In genomic region chr7:31074061-31074712, GRCm38 (mm10) we compare ENCODE assay signal across 16 mouse cellular contexts. TPM values are rescaled to one million over a fixed set of nuclear protein-coding genes. Genes with fewer than 3 reads are reported as not detected.
DNase-seq lines count a peak whose midpoint lies in the region; ATAC-seq and TF ChIP-seq lines count a peak whose summit lies in the region.
"Had no signal": no experiment of that assay in that cellular context is flagged by ENCODE, and none has a peak within 500 bp of the region (broad histone marks: within the 10 kb centered on the region; RNA-seq: fewer than 3 reads in every experiment).

No protein-coding gene starts in this region.

- no peaks in the 10 kb centered on the region for H3K36me3 ChIP-seq in intestine, embryonic 15.5 days
- no peaks in the 10 kb centered on the region for H3K36me3 ChIP-seq in intestine, postnatal 0 days (ENCODE audit: control insufficient read depth, insufficient read depth)
- H3K36me3 ChIP-seq in neural tube, embryonic 11.5 days (ENCODE audit: control insufficient read depth, insufficient read depth, low read length), result no peaks in the 10 kb centered on the region
- H3K36me3 ChIP-seq in intestine, embryonic 16.5 days (ENCODE audit: control insufficient read depth, insufficient read depth, low read length), result no peaks in the 10 kb centered on the region
- H3K36me3 ChIP-seq: heart, embryonic 15.5 days; liver, embryonic 15.5 days had no signal

- H3K27ac ChIP-seq in intestine, embryonic 15.5 days, result 0 out of 2 replicates have a peak overlapping the region, but pooled peaks have one; percentile 54
- H3K27ac ChIP-seq in intestine, postnatal 0 days (ENCODE audit: low read depth, low read length), result no peak overlapping the region
- H3K27ac ChIP-seq in neural tube, embryonic 11.5 days (ENCODE audit: low read depth, low read length), result 0 out of 2 replicates have a peak overlapping the region, but pooled peaks have one; percentile 6
- H3K27ac ChIP-seq in intestine, embryonic 16.5 days (ENCODE audit: low read length), result peak overlapping the region; percentile 4; the same call in 1 of the 2 replicates
- H3K27ac ChIP-seq: heart, embryonic 15.5 days; liver, embryonic 15.5 days had no signal

- H3K4me2 ChIP-seq in intestine, embryonic 15.5 days (replicated peaks), result no peak overlapping the region
- H3K4me2 ChIP-seq in intestine, postnatal 0 days (replicated peaks; ENCODE audit: low read depth), result no peak overlapping the region
- H3K4me2 ChIP-seq in neural tube, embryonic 11.5 days (ENCODE audit: low read depth), result no peak overlapping the region
- no peak overlapping the region for H3K4me2 ChIP-seq in intestine, embryonic 16.5 days (ENCODE audit: low read depth, low read length)
- H3K4me2 ChIP-seq: heart, embryonic 15.5 days; liver, embryonic 15.5 days had no signal

- no peak overlapping the region for H3K4me3 ChIP-seq in intestine, embryonic 15.5 days (replicated peaks)
- H3K4me3 ChIP-seq in intestine, postnatal 0 days (ENCODE audit: low read depth, low read length), result no peak overlapping the region
- H3K4me3 ChIP-seq in neural tube, embryonic 11.5 days (ENCODE audit: low read depth, low read length), result no peak overlapping the region
- no peak overlapping the region for H3K4me3 ChIP-seq in intestine, embryonic 16.5 days (ENCODE audit: low read length)
- H3K4me3 ChIP-seq: heart, embryonic 15.5 days; liver, embryonic 15.5 days; megakaryocyte, embryonic 14.5 days had no signal

- no peak overlapping the region for H3K9ac ChIP-seq in intestine, embryonic 15.5 days
- no peak overlapping the region for H3K9ac ChIP-seq in intestine, postnatal 0 days (ENCODE audit: low read depth, low read length)
- H3K9ac ChIP-seq in neural tube, embryonic 11.5 days (ENCODE audit: low read length), result no peak overlapping the region
- H3K9ac ChIP-seq in intestine, embryonic 16.5 days (ENCODE audit: low read depth, low read length), result no peak overlapping the region
- H3K9ac ChIP-seq: forebrain, postnatal 0 days; heart, embryonic 15.5 days; liver, embryonic 15.5 days had no signal

- H3K27me3 ChIP-seq in intestine, embryonic 15.5 days (replicated peaks), result no peaks in the 10 kb centered on the region
- no peaks in the 10 kb centered on the region for H3K27me3 ChIP-seq in intestine, postnatal 0 days (replicated peaks; ENCODE audit: control insufficient read depth, insufficient read depth, low read length)
- no peaks in the 10 kb centered on the region for H3K27me3 ChIP-seq in neural tube, embryonic 11.5 days (ENCODE audit: control insufficient read depth, insufficient read depth, low read length)
- H3K27me3 ChIP-seq in intestine, embryonic 16.5 days (replicated peaks; ENCODE audit: control insufficient read depth, insufficient read depth, low read length), result no peaks in the 10 kb centered on the region
- H3K27me3 ChIP-seq: heart, embryonic 15.5 days; liver, embryonic 15.5 days had no signal

- WGBS in intestine, embryonic 15.5 days, result 56% methylated on average over 7 of the region's 7 CpGs
- 49% methylated on average over 7 of the region's 7 CpGs for WGBS in intestine, postnatal 0 days
- WGBS in neural tube, embryonic 11.5 days, result 58% methylated on average over 7 of the region's 7 CpGs
- 52% methylated on average over 7 of the region's 7 CpGs for WGBS in intestine, embryonic 16.5 days

- no peak for TF ChIP-seq CTCF in intestine, postnatal 0 days (IDR thresholded peaks at IDR 0.05; ENCODE audit: low read depth)

- peak; percentile 63 for DNase-seq in cerebellum, adult 11-12 months
- DNase-seq in cerebellum, adult 11 months, result no peak
- DNase-seq in neural tube, embryonic 11.5 days (ENCODE audit: low spot score), result no peak
- no peak for DNase-seq in neural tube, embryonic 10.5 days (ENCODE audit: extremely low spot score, low spot score)
- no peak for DNase-seq in layer of hippocampus, postnatal 25 days (ENCODE audit: extremely low spot score in 1 of 2, low spot score in 1 of 2)
- DNase-seq: forebrain, postnatal 0 days; gastrocnemius, postnatal 36 days; kidney, postnatal 36 days; thymus, postnatal 25 days had no signal

- H3K9me3 ChIP-seq in intestine, embryonic 15.5 days, result no peaks in the 10 kb centered on the region
- no peaks in the 10 kb centered on the region for H3K9me3 ChIP-seq in intestine, postnatal 0 days (ENCODE audit: control insufficient read depth)
- no peaks in the 10 kb centered on the region for H3K9me3 ChIP-seq in neural tube, embryonic 11.5 days (ENCODE audit: control insufficient read depth, low read length)
- H3K9me3 ChIP-seq in intestine, embryonic 16.5 days (ENCODE audit: control insufficient read depth, low read length), result no peaks in the 10 kb centered on the region
- H3K9me3 ChIP-seq: heart, embryonic 15.5 days; liver, embryonic 15.5 days had no signal

- ATAC-seq in intestine, embryonic 15.5 days, result no peak
- ATAC-seq in intestine, postnatal 0 days, result no peak
- ATAC-seq in neural tube, embryonic 11.5 days (ENCODE audit: insufficient read depth, low FRiP score, low TSS enrichment), result no peak
- 0 out of 2 replicates have a peak, but pooled peaks have one; percentile 6 for ATAC-seq in intestine, embryonic 16.5 days
- ATAC-seq: forebrain, postnatal 0 days had no signal

- H3K4me1 ChIP-seq in intestine, embryonic 15.5 days (replicated peaks), result peaks cover 27% of the 10 kb centered on the region
- no peaks in the 10 kb centered on the region; the same call in 1 of the 2 replicates for H3K4me1 ChIP-seq in intestine, postnatal 0 days (replicated peaks; ENCODE audit: control insufficient read depth, insufficient read depth, low read length)
- H3K4me1 ChIP-seq in neural tube, embryonic 11.5 days (ENCODE audit: control insufficient read depth, insufficient read depth, low read length), result peaks cover 2% of the 10 kb centered on the region; the same call in 1 of the 2 replicates
- H3K4me1 ChIP-seq in intestine, embryonic 16.5 days (ENCODE audit: control insufficient read depth, insufficient read depth, low read length), result peaks cover 21% of the 10 kb centered on the region
- H3K4me1 ChIP-seq: liver, embryonic 15.5 days; megakaryocyte, embryonic 14.5 days had no signal

RNA-seq across cellular contexts. Expression of gene Fxyd3, which starts 2.3 kb away (rescaled TPM):
- polyA plus RNA-seq in intestine, embryonic 15.5 days (2015; fragmentation: Nextera tagmentation; extraction: Ambion mirVana), result 70.8 and 77.4 TPM in 2 replicates
- polyA plus RNA-seq in intestine, postnatal 0 days (2015; fragmentation: Nextera tagmentation; extraction: Ambion mirVana), result 40.4 and 48.0 TPM in 2 replicates
- 6.0 and 7.7 TPM in 2 replicates for polyA plus RNA-seq in neural tube, embryonic 11.5 days (2014; fragmentation: Nextera tagmentation; extraction: Ambion mirVana)
- 71.2 and 73.7 TPM in 2 replicates for polyA plus RNA-seq in intestine, embryonic 16.5 days (2015; fragmentation: Nextera tagmentation; extraction: Ambion mirVana)
- total RNA-seq in layer of hippocampus, postnatal 25 days (2021), result not detected
- total RNA-seq: forebrain, postnatal 0 days; left cerebral cortex, postnatal 36 days had no signal
- polyA plus RNA-seq: forebrain, postnatal 0 days had no signal

RNA-seq across cellular contexts. Expression of gene Lgi4, which starts 15.0 kb away (rescaled TPM):
- polyA plus RNA-seq in intestine, embryonic 15.5 days (2015; fragmentation: Nextera tagmentation; extraction: Ambion mirVana), result 1.5 TPM in 2 replicates
- 0.70 and 0.78 TPM in 2 replicates for polyA plus RNA-seq in intestine, postnatal 0 days (2015; fragmentation: Nextera tagmentation; extraction: Ambion mirVana)
- 4.6 and 4.9 TPM in 2 replicates for polyA plus RNA-seq in neural tube, embryonic 11.5 days (2014; fragmentation: Nextera tagmentation; extraction: Ambion mirVana)
- polyA plus RNA-seq in intestine, embryonic 16.5 days (2015; fragmentation: Nextera tagmentation; extraction: Ambion mirVana), result 0.83 and 1.4 TPM in 2 replicates
- 10 to 100 TPM; 31.9 to 36.1 TPM for total RNA-seq in layer of hippocampus, postnatal 25 days (2021)
- polyA plus RNA-seq: liver, embryonic 15.5 days had no signal

RNA-seq across cellular contexts. Expression of gene Fxyd1, which starts 17.2 kb away (rescaled TPM):
- polyA plus RNA-seq in intestine, embryonic 15.5 days (2015; fragmentation: Nextera tagmentation; extraction: Ambion mirVana), result 64.5 and 80.1 TPM in 2 replicates
- polyA plus RNA-seq in intestine, postnatal 0 days (2015; fragmentation: Nextera tagmentation; extraction: Ambion mirVana), result 78.9 and 83.1 TPM in 2 replicates
- polyA plus RNA-seq in neural tube, embryonic 11.5 days (2014; fragmentation: Nextera tagmentation; extraction: Ambion mirVana), result 17.0 and 21.8 TPM in 2 replicates
- 62.6 and 71.9 TPM in 2 replicates for polyA plus RNA-seq in intestine, embryonic 16.5 days (2015; fragmentation: Nextera tagmentation; extraction: Ambion mirVana)
- 100 to 1,000 TPM; 103 to 113 TPM for total RNA-seq in layer of hippocampus, postnatal 25 days (2021)

RNA-seq across cellular contexts. Expression of gene Fxyd7, which starts 22.9 kb away (rescaled TPM):
- 20.3 and 20.7 TPM in 2 replicates for polyA plus RNA-seq in intestine, embryonic 15.5 days (2015; fragmentation: Nextera tagmentation; extraction: Ambion mirVana)
- 15.2 and 16.2 TPM in 2 replicates for polyA plus RNA-seq in intestine, postnatal 0 days (2015; fragmentation: Nextera tagmentation; extraction: Ambion mirVana)
- 30.5 and 36.5 TPM in 2 replicates for polyA plus RNA-seq in neural tube, embryonic 11.5 days (2014; fragmentation: Nextera tagmentation; extraction: Ambion mirVana)
- 20.1 and 22.0 TPM in 2 replicates for polyA plus RNA-seq in intestine, embryonic 16.5 days (2015; fragmentation: Nextera tagmentation; extraction: Ambion mirVana)
- total RNA-seq in layer of hippocampus, postnatal 25 days (2021), result 100 to 1,000 TPM; 151 to 157 TPM

RNA-seq across cellular contexts. Expression of gene Fxyd5, which starts 31.9 kb away (rescaled TPM):
- polyA plus RNA-seq in intestine, embryonic 15.5 days (2015; fragmentation: Nextera tagmentation; extraction: Ambion mirVana), result 21.7 and 29.8 TPM in 2 replicates
- polyA plus RNA-seq in intestine, postnatal 0 days (2015; fragmentation: Nextera tagmentation; extraction: Ambion mirVana), result 18.2 and 19.3 TPM in 2 replicates
- 16.2 and 17.3 TPM in 2 replicates for polyA plus RNA-seq in neural tube, embryonic 11.5 days (2014; fragmentation: Nextera tagmentation; extraction: Ambion mirVana)
- 22.5 and 26.9 TPM in 2 replicates for polyA plus RNA-seq in intestine, embryonic 16.5 days (2015; fragmentation: Nextera tagmentation; extraction: Ambion mirVana)
- 10 to 100 TPM; 20.2 to 22.7 TPM for total RNA-seq in layer of hippocampus, postnatal 25 days (2021)
